Mouse (Mus musculus) kidney, postnatal 10 days (tissue): Measurements from ENCODE around the gene Padi6.

Experiments
- DNase-seq: peaks from one replicate; pipeline ENCODE4 v3.0.0; 2021; ENCODE audit warnings: mixed read lengths

The Padi6 gene

DNA sequence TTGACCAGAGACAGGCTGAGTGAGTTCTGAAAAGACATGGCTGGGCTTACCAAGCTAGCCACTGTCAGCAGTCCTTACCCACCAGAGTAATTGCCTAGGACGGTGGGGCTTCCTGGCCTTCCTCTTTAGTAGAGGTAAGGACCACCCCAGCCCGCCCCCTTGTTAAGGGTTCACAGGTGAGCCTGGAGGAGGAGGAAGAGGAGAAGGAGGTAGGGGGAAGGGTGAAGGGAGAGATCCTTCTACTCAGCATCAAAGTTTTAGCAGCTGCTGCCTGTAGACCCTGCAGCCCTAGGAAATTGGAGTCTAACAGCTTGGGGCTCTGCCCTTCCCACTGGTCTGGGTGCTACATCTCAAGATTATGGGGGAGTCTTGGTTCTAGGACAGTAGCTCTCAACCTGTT is at the start of gene Padi6:
Gene Padi6 (minus strand): TSS at position 101 of the 400 bp plus-strand sequence.
- DNase-seq: no peak

DNA sequence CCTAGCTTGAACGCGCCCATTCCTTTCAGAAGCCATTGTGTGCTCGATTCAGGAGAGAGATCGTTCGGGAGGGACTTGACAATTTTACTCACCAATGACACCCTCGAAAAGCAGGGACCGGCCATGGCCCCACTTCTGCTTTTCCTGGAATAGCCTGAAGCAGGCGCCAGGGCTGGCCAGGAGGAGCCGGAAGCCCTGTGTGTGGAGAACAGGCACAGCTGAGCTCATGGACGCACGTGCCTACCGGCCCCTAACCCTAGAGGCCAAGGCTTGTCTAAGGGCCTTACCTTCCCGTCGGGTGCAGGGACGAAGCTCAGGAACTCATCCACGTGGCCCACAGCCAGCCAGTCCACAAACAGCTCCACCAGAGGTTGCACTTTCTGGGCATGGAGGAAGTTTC is 48.6 kb upstream of the Padi6 start:
- DNase-seq: no peak

DNA sequence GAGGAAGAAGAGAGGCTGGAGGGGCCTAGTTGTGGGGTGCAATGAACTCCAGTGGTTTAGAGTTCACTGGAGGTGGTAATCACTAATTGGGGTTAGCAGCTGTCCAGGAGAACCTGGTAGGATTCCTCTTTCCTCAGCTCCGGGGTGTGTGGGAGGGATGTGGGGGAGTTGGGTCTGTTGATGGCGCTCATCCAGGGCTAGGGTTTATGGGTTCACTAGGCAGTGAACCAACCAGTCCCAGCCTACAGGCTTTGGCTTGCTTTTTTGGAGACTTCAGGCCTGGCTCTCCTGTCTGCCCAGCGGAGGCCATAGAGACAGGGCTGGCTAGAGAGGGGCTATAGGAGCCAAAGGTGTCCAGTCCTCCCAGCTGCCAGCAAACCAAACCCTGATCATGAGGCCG is 47.5 kb upstream of the Padi6 start:
- peak; percentile 44 for DNase-seq

DNA sequence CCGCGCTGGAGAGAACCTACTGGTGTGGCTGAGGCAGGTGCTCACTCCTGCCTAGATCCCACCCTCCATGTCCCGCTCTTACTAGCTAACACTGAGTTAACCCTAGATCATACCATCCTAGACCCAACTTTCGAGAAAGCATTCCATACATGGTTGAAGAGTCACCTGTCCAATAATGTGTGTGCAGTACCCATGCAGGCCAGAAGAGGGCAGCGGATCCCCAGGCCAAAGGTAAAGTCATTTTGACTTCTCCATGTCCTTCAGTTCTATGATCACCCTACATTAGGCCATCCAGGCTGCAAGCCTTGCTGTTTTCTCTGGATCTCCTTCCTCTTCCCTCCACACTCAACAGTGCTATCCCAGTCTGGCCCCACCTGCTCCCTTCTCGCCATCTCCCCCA is 46.5 kb upstream of the Padi6 start:
- DNase-seq: peak; percentile 82

DNA sequence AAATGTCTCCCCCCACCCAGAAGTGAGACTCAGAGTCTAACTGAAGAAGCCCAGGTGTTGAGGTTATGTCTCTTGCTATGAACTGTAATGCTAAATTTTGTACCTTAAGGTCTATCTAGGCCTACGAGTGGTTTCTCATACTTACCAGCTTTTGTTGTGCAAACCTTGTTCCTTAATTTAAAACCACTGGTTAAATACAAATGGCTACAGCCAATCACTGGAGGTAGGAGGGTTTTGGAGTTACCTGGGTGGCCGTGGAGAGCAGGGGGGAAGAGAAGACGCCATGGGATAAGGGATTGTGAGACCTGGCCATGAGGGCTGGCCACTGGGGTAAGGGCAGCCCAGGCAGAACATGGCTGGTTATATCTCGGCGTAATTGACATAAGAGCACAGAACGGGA is 45.8 kb upstream of the Padi6 start:
- DNase-seq: no peak

DNA sequence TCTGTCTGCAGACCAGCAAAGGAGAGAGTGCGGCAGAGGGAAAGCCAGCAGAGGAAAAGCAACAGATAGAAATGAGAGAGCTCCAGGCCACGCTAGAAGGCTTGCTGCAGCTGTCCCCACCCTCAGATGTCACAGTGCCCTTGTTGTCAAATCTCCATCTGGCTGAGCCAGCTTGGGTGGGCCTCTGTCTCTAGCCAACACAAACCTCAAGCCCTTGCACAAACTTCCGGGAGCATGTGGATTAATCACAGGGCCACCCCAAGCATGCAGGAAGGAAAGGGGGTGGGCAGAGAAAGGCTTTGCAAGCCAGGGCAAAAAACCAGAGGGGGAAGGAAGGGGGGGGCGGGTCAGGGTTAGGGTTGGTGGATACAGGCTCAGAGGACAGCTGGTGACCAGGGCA is 45.0 kb upstream of the Padi6 start:
- DNase-seq: peak; percentile 63

DNA sequence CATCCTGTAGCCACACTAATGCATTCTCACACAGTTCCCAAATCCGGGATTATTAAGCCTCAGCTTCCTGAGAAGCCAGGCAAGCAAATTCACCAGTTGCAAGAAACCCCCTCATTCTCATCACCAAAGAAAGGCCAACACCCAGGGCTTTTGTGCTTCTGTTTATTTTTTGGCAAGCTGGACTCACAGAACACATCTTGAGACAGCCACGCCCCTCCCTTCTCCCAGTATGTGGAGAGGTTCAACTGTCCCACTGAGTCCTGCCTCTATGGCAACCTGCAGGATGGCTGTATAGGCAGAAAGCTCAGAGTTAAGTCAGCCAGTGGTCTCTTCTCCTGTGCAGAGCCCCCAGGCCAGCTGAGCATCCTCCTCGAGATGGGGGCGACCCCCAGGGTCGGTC is 42.8 kb upstream of the Padi6 start:
- no peak for DNase-seq

DNA sequence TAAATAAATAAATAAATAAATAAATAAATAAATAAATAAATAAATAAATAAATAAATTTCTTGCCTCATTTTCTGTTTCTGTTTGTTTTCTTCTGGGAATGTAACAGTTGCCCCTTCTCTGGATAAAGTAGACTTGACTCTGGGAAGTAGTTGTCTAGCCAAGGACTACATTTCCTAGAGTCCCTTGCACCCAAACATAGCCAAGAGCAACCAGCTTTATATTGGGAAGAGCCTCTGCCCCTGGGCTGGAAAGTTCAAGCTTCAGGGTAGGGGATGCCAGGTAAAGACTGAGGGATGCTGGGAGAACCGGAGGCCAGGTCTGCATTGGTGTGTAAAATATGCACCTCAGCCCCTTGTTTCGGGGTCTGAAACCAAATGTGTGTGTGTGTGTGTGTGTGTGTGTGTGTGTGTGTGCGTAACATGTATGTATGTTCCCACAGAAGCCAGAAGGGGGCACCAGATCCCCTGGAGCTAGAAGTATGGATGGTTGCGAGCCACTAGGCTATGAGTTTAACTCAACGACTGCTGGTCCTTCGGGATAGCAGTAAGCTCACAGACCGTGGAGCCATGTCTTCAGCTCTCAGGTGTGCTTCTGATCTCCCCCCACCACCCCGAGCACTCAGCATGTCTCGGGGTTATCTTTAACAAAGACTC is 42.0 kb upstream of the Padi6 start:
- DNase-seq: no peak

DNA sequence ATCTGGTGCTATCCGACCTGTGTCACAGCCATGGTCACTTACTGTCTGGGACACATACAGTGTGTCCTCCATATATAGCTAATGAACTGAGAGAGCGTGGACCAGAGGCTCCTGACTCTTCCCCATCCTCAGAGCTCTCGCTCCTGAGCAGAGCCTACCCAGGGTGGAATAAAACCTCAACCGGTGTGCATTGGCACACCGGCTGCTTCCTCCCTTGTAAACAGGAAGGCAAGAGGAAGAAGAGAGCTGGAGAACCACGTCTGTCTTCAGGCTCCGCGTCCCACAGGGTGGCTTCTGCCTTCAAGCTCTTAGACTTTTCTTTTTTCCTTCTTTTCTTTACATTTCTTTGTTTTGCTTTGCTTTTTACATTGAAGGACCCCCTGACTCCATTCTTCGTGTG is 40.4 kb upstream of the Padi6 start:
- no peak for DNase-seq

DNA sequence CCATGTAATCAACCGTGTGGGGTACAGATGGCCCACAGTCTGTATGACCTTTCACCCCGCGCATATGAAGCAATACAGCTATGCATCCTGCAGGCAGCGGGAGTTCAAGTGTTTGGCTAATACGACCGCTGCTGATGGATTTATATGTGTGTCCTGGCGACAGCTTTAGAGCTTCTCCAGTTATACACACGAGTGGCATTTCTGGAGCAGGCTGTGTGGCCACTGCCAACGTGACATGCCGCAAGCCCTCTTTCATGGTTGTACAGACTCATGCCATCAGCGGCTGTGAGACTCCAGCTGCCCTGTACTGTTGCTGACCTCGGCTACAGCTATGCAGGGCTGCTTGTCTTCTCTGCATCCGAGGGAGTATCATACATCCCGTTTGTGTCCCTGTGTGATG is 38.1 kb upstream of the Padi6 start:
- no peak for DNase-seq

DNA sequence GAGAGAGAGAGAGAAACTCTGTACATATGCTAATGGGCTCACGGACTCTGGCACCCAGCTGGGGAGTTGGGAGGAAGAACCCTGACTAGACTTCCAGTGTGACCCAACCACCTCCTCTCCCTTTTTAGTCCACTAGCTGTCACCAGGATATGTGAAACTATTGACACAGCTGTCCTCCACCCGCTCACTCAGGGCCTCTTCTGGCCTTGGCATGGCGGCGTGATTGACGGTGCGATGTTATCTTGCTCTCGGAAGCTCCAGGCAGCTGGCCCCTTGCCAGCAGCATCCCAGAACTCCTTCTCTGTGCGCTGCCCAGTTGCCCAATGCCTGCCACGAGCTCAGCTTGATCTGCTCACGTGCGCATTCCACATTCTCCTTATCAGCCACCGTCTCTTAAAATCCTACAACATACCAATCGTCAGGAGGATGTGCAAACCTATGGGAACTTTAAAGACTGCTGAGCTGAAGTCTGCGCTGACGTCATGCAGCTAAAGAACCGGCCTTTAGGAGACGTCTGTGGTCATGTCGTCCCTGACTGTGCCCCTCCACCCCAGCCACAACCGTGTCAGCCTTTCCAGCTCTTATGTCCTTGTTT is 37.5 kb upstream of the Padi6 start:
- DNase-seq: peak; percentile 46

DNA sequence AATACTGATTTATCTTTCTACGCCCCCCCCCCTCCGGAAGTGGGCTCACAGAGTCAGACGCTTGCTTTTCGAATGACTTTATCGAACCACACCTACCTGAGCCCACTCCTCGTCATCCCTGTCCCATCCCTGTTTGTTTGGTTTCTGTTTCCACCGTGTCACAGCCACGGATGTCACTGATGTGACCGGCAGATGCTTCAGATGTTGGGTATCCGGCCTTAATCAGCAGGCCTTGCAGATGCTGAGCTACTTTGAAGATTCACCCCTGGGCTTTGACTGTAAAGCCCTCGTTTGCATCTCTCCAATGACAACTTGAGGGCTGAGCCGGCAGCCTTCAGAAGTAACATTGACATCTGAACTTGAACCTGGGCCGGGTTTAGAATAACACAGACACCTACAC is 34.2 kb upstream of the Padi6 start:
- no peak for DNase-seq

DNA sequence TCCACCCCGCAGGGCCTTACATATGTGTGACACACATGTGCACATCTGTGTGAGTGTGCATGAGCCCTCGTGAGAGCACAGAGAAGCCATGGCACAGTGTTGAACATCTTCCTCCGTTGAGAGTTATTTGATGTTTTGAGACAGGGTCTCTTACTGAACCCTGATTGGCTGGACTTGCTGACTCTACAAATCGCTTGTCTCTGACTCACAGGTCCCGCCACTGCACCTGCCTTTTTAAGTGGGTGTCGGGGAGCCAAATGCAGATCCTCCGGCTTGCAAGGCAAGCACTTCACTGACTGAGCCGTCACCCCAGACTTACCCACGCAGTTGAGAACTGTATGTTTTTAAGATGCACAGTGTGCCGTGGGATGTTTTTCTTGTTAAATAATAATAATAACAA is 33.4 kb upstream of the Padi6 start:
- DNase-seq: no peak

DNA sequence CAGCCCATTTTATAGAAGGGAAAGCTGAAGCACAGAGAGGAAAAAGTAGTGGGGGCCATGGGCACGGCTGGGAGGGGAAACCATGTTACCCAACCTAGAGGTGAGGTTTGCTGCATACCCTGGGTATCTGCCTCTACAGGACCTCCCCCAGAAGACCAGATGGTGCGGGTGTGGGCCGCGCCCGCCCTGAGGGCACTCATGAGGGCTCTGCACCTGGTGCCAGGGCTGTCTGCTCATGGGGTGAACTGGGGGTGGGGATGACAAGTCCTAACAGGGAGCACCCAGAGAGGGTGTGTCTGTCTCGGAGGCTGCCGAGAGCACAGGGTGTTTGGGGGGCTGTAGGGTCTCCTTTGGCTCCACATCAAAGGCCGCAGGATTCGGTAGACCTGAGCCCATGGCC is 32.5 kb upstream of the Padi6 start:
- no peak for DNase-seq

DNA sequence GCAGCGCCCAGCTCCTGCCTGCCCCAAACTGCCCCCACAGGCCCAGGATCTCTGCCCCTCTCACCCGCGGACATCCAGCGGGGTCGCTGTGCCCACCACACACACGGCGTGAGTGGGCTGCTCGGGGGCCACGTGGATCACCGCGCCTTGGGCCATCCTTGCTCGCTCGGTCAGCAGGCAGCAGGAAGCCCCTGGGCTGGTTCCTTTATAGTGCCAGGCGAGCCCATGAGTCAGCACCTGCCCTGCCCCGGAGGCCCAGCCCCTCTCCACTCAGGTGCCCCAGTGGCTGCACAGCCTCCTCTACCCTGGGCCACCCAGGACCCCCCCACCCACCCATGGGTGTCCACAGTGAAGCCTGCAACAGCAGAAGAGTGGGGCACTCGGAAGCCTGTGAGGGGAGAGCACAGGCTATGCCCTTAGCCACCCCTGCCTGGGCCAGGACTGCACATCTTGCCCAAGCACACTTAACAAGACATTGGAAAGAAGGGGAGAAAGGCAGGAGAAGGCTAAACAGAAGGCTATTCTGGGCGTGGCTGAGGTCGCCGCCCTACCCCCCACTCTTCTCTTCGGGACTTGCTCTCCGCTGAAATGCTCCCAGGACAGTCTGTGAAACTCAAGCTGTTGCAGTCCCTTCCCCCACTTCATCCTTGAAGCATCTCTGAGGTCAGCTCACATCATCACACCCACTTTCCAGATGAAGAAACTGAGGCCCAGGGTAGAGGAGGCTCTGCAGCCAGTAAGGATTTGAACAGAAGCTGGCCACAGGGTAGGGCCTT is 31.8 kb upstream of the Padi6 start, which contains the start of gene Padi4:
Gene Padi4 (minus strand): TSS at position 212 of the 776 bp plus-strand sequence.
- DNase-seq: no peak

DNA sequence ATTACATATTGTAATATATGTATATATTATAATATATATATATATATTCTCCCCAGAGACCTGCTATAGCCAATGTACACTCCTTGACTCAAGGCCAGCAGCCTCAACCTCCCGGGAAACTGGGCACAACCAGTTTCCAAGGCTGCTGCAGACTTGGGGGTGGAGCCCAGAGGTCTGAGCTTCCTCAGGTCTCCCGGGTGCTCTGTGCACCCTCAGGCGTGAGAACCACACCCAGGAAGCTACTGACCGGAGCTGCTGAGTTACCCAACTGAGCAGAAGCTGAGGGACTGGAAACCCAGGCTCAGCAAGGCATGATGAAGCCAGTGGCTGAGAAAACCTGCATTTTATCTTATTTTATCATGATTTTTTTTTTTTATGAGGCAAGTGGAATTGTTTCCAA is 28.6 kb upstream of the Padi6 start:
- peak; percentile 37 for DNase-seq

DNA sequence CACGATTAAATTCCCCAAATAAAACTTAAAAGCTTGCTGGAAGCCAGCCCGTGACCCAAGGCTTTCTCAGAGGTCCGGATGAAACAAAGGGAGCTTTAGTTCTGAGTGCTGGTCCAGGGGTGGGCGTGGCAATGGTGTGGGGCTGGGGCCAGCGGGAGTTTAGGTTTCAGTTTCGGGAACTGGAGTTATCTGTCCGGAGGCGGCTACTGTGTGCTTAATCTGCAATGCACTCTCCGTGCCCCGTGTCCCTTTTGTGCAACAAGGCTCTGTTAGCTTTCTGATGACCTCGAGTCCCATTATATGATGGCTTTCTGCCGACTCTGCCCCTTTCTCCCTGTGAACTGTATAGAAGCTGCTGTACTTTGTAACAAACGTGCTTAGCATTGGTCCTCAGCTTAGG is 28.0 kb upstream of the Padi6 start:
- DNase-seq: peak; percentile 78

DNA sequence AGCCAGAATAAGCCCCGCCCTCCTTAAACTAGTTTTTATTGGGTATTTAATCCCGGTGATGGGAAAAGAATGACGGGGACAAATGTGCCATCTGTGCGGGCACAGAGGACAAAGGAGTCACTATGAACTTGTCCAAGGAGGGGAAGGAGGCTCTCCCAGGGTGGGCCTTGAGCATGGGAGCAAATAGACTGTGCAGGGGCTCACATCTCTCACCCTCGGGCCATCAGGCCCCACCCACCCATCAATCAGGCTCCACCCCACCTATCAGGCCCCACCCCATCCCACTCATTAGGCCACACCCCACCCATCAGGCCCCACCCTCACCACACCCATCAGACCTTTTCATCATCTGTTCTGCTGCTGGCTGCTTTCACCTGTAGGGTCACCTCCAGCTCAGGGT is 26.5 kb upstream of the Padi6 start:
- DNase-seq: no peak

DNA sequence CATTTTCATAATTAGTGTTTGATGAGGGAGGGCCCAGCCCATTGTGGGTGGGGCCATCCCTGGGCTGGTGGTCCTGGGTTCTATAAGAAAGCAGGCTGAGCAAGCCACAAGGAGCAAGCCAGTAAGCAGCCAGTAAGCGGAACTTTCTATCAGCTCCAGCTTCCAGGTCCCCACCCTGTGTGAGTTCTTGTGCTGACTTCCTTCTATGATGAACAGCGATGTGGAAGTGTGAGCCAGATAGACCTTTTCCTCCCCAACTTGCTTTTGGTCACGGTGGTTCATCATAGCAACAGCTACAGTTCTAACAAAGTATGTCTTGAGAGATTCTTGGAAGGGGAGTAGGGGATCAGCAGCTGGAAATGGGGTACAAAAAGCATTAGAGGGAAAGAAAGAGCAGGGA is 23.5 kb upstream of the Padi6 start:
- no peak for DNase-seq

DNA sequence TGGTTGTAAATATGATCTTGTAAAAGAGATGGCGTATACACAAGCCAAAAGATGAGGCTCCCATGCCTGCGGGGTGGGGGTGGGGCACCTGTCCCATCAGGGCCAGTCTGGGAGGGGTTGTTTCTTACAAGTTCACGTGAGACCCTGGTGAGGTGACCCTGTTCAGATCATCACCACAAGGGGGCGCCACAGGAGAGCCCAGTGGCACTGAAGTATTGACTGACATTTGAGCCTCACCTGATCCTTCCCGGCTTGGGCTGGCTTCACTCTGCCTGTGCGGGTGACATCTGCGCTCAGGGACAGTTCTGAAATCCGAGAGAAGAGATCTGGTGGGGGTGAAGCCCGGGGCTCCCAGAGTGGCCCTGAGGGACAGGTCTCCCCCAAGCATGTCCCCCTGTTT is 20.7 kb upstream of the Padi6 start:
- DNase-seq: peak; percentile 77

DNA sequence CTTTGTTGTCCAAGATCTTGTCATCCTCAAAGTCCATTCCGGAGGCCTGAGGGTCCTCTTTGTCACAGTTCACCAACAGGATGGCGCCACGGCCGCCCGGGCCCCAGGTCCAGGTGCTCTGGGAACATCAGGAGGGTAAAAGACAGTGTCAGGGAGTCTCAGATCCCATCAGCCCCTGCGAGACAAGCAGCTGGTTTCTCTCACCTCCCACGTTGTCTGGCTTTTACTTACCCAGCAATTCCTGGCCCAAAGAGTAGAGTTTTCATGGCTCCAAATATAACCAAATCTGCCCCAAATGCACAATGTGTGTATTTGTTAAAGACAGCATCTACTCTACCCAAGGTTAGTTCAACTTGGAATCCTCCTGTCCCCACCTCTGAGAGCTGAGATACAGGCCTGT is 19.2 kb upstream of the Padi6 start:
- no peak for DNase-seq

DNA sequence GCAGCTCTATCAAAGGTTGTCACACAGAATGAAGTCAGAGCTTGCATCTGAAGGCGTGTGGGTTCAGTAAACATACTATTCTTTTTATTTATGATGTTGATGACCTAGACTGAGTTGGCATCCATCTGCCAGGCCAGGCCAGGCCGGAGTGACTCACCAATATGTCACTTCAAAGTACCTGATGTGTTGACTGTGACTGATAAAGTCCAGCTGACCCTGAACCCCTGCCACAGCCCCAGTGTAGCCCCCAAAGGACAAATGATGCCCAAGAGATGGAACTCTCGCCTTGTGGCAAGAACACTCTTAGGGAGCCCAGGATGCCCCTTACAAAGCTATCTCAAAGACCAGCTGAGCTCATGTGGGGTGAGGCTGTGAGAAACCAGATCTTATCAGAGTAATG is 13.4 kb upstream of the Padi6 start:
- no peak for DNase-seq

DNA sequence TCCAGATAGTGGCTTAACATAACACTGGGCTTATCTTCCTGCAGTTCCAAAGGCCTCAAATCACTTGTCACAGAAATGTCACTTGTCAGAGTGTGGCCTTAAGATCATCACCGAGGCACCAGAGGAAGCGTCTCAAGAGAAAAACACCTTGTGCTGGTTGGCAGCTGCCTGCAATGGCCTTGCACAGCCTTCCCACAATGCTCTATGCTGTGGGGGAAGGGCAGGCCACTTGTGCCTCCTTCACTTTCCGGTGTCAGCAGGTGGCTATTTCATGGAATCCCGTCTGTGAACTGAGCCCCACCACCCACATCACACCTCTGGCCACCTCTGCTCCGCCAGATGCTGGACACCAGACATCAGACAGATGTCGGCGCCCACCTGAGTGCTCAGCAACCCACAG is 10.9 kb upstream of the Padi6 start:
- no peak for DNase-seq

DNA sequence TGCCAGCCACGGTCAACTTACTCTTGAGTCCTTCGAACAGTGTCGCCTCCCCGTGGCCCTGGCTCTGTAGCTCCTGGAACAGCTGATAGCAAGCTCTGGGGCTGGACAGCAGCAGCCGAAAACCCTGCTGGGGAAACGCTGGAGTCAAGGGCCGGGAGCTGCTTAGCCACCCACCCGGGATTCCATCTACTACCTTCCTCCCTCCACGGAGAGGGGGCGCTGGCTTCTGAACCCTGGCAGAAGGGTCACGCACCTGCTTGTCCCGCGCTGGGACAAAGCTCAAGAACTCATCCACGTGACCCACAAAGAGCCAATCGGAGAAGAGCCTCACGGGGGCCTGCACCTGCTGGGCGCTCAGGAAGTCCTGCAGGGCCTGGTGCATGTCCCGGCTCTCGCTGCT is 7.9 kb upstream of the Padi6 start:
- DNase-seq: peak; percentile 61
